Mouse (Mus musculus) liver, embryonic 15.5 days (tissue): Measurements from ENCODE around the gene Dus2. TPM values are rescaled to one million over a fixed set of nuclear protein-coding genes. Genes with fewer than 3 reads are reported as not detected.

ENCODE experiments used
- ATAC-seq: fragments of 200-750 bp; cut with Nextera tagmentation; 2 replicates; pipeline ENCODE4 v1.8.0; 2017; ENCODE audit warnings: moderate number of reproducible peaks, mild to moderate bottlenecking, moderate library complexity; ENCODE audit not compliant: insufficient read depth
- H3K27ac ChIP-seq: fragments of 300-500 bp; sonication (generic); replicated peaks from 2 replicates; pipeline ENCODE4 v1.5.1; 2015; ENCODE audit warnings: mild to moderate bottlenecking, inconsistent platforms
- H3K27me3 ChIP-seq: fragments of 300-500 bp; sonication (generic); 2 replicates; pipeline ENCODE4 v1.6.1; 2015; ENCODE audit warnings: mild to moderate bottlenecking, inconsistent platforms
- H3K36me3 ChIP-seq: fragments of 300-500 bp; sonication (generic); replicated peaks from 2 replicates; pipeline ENCODE4 v1.6.1; 2015; ENCODE audit warnings: moderate library complexity, mild to moderate bottlenecking, inconsistent platforms
- H3K4me1 ChIP-seq: fragments of 300-500 bp; sonication (generic); replicated peaks from 2 replicates; pipeline ENCODE4 v1.6.1; 2015; ENCODE audit warnings: inconsistent platforms
- H3K4me2 ChIP-seq: fragments of 300-500 bp; sonication (generic); 2 replicates; pipeline ENCODE4 v1.6.1; 2015; ENCODE audit warnings: moderate library complexity, mild to moderate bottlenecking, inconsistent platforms
- H3K4me3 ChIP-seq: fragments of 300-500 bp; sonication (generic); replicated peaks from 2 replicates; pipeline ENCODE4 v1.5.1; 2015; ENCODE audit warnings: mild to moderate bottlenecking, inconsistent platforms
- H3K9ac ChIP-seq: fragments of 300-500 bp; sonication (generic); 2 replicates; pipeline ENCODE4 v1.6.1; 2015; ENCODE audit warnings: moderate library complexity, mild to moderate bottlenecking, inconsistent platforms
- H3K9me3 ChIP-seq: fragments of 300-500 bp; sonication (generic); replicated peaks from 2 replicates; pipeline ENCODE4 v1.6.1; 2016; ENCODE audit warnings: inconsistent platforms
- WGBS: fragments of 180-500 bp; shearing (Covaris S2); methylation state at CpG from one replicate; pipeline ENCODE4 v1.1.7; 2015; ENCODE audit warnings: mixed read lengths; ENCODE audit not compliant: insufficient replicate concordance; 5-methylcytosine and 5-hydroxymethylcytosine counted together
- microRNA-seq: library from miRNA; unstranded; fragments of <30 nt; microRNA quantifications from one replicate; pipeline ENCODE4, GENCODE M21; 2016
- polyA plus RNA-seq: library from polyadenylated mRNA; unstranded; fragments of >200 nt; fragmentation: Nextera tagmentation; extraction: Ambion mirVana; gene quantifications from 2 replicates; pipeline ENCODE4 v1.2.1, GENCODE M21; 2015

Gene Dus2
- polyA plus RNA-seq, 1 experiment from 2014 or later: 10.5 TPM

- Histone ChIP-seq H3K4me3 (no peak overlapping the region), H3K27ac (no peak overlapping the region), H3K4me2 (no peak overlapping the region), H3K4me1 (peaks cover 15% of the 10 kb centered on the region), H3K9ac (no peak overlapping the region), H3K27me3 (no peaks in the 10 kb centered on the region), H3K36me3 (peaks cover 16% of the 10 kb centered on the region), H3K9me3 (no peaks in the 10 kb centered on the region)
- 79% methylated on average over 5 of the region's 5 CpGs for WGBS
- no peak for ATAC-seq
These were observed 85.5 kb downstream of the Dus2 start for GRCm38 (mm10) chr8:106076612-106077011.

- ATAC-seq: no peak
- no peaks in the 10 kb centered on the region for H3K9me3 ChIP-seq
These were observed 86.4 kb downstream of the Dus2 start for GRCm38 (mm10) chr8:106077452-106078067.

DNA sequence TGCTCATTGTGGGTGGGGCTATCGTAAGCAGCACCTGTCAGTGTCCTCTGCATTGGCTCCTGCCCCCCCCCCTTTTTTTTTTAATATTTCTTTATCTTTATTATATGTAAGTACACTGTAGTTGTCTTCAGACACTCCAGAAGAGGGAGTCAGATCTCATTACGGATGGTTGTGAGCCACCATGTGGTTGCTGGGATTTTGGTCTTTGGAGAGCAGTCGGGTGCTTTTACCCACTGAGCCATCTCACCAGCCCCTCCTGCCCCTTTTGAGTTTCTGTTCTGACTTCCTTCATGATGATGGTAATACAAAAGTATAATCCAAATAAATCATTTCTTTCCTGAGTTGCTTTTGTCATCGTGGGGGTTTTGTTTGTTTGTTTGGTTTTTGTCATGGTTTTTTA is 111.2 kb downstream of the Dus2 start:
- Histone ChIP-seq H3K9me3 (no peaks in the 10 kb centered on the region), H3K4me3 (no peak overlapping the region), H3K36me3 (peaks cover 56% of the 10 kb centered on the region), H3K4me1 (no peaks in the 10 kb centered on the region), H3K9ac (no peak overlapping the region), H3K27ac (no peak overlapping the region), H3K27me3 (no peaks in the 10 kb centered on the region), H3K4me2 (no peak overlapping the region)
- ATAC-seq: no peak
- 77% methylated on average over 4 of the region's 4 CpGs for WGBS

More at GRCm38 (mm10) chr8:106077452-106078067, 86.4 kb downstream of the Dus2 start:
- H3K36me3 ChIP-seq: peaks cover 23% of the 10 kb centered on the region
- no peak overlapping the region for H3K4me2 ChIP-seq
- no peak overlapping the region for H3K27ac ChIP-seq
- no peak overlapping the region for H3K9ac ChIP-seq
- no peaks in the 10 kb centered on the region for H3K27me3 ChIP-seq
- no peak overlapping the region for H3K4me3 ChIP-seq
- peaks cover 15% of the 10 kb centered on the region for H3K4me1 ChIP-seq
- 75% methylated on average over 1 of the region's 1 CpGs for WGBS

Small RNA genes within 50 kb of the gene (microRNA-seq; reads per million reads assigned to microRNA genes)
- not detected for gene Mir7074

Other genes with a start within 250 kb of the Dus2 start
- gene Gfod2, start 232.7 kb upstream of the Dus2 start, polyA plus RNA-seq: 1.8 and 2.3 TPM in 2 replicates
- 45.0 and 52.2 TPM in 2 replicates for gene Ranbp10, start 164.0 kb upstream of the Dus2 start, polyA plus RNA-seq
- gene Tsnaxip1, start 163.6 kb upstream of the Dus2 start, polyA plus RNA-seq: 0.07 and 0.22 TPM in 2 replicates
- gene Cenpt, start 138.1 kb upstream of the Dus2 start, polyA plus RNA-seq: 20.3 and 22.7 TPM in 2 replicates
- 31.5 and 32.2 TPM in 2 replicates for gene Thap11, start 136.2 kb upstream of the Dus2 start, polyA plus RNA-seq
- gene Nutf2, start 130.8 kb upstream of the Dus2 start, polyA plus RNA-seq: 85.2 and 94.1 TPM in 2 replicates
- gene Edc4, start 110.5 kb upstream of the Dus2 start, polyA plus RNA-seq: 15.3 and 15.5 TPM in 2 replicates
- gene Nrn1l, start 97.8 kb upstream of the Dus2 start, polyA plus RNA-seq: not detected in 2 replicates
- 10.3 and 12.5 TPM in 2 replicates for gene Pskh1, start 90.9 kb upstream of the Dus2 start, polyA plus RNA-seq
- gene Ctrl, start 57.5 kb upstream of the Dus2 start, polyA plus RNA-seq: 0.20 and 0.36 TPM in 2 replicates
- gene Psmb10, start 52.9 kb upstream of the Dus2 start, polyA plus RNA-seq: 45.0 and 47.9 TPM in 2 replicates
- gene Lcat, start 48.0 kb upstream of the Dus2 start, polyA plus RNA-seq: 70.8 and 85.2 TPM in 2 replicates
- 10.6 and 11.9 TPM in 2 replicates for gene Slc12a4, start 25.2 kb upstream of the Dus2 start, polyA plus RNA-seq
- not detected in 2 replicates for gene Dpep3, start 11.9 kb upstream of the Dus2 start, polyA plus RNA-seq
- not detected in 2 replicates for gene Dpep2nb, start 14.6 kb downstream of the Dus2 start, polyA plus RNA-seq
- 9.8 and 10.0 TPM in 2 replicates for gene Ddx28, start 20.5 kb downstream of the Dus2 start, polyA plus RNA-seq
- 2.6 and 3.0 TPM in 2 replicates for gene Nfatc3, start 67.5 kb downstream of the Dus2 start, polyA plus RNA-seq
- gene Esrp2, start 145.6 kb downstream of the Dus2 start, polyA plus RNA-seq: 13.3 and 17.0 TPM in 2 replicates
- 7.8 and 8.7 TPM in 2 replicates for gene Pla2g15, start 159.1 kb downstream of the Dus2 start, polyA plus RNA-seq
- gene Slc7a6, start 177.5 kb downstream of the Dus2 start, polyA plus RNA-seq: 5.1 and 6.0 TPM in 2 replicates
- 11.0 and 11.4 TPM in 2 replicates for gene Slc7a6os, start 219.6 kb downstream of the Dus2 start, polyA plus RNA-seq
- gene Prmt7, start 219.6 kb downstream of the Dus2 start, polyA plus RNA-seq: 20.1 and 21.8 TPM in 2 replicates